Mouse (Mus musculus): Measurements from ENCODE around the gene Fam107b.

DNA sequence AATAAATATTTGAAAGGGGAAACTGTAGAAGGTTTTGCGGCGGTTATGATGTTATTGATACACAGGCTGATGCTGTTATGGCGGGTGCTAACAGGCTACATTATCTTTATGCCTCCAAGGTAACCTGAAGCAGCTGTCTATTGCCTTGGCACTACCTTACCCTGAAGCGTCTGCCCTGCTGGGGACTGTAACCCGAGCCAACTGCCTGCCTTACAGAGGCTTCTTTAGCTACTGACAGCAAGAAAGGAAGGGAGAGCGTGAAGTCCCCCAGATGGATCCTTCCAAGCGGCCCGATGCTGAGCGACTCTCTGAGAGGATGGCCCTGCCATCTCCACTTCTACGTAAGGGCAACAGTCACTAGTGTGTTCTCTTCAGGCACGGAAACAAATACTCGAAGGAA, at the start of gene Fam107b:
- TF ChIP-seq CTCF (IDR thresholded peaks at IDR 0.05; ENCODE audit: low read depth) (no peak), EP300 (IDR thresholded peaks at IDR 0.05; ENCODE audit: low read depth) (no peak)

Data from liver, embryonic 14.5 days (tissue).